Mouse (Mus musculus) liver, embryonic 16.5 days (tissue): ENCODE measurements around the gene Ndufs3. TPM values are rescaled to one million over a fixed set of nuclear protein-coding genes. Genes with fewer than 3 reads are reported as not detected.

Experiments used
- ATAC-seq: fragments of 200-750 bp; cut with Nextera tagmentation; 2 replicates; pipeline ENCODE4 v1.8.0; 2017; ENCODE audit warnings: low read depth, mild to moderate bottlenecking, moderate number of reproducible peaks, moderate library complexity
- H3K27ac ChIP-seq: fragments of 300-500 bp; sonication (generic); 2 replicates; pipeline ENCODE4 v1.5.1; 2014; ENCODE audit warnings: mild to moderate bottlenecking, low read length
- H3K27me3 ChIP-seq: fragments of 300-500 bp; sonication (generic); 2 replicates; pipeline ENCODE4 v1.6.1; 2014; ENCODE audit warnings: low read depth, low read length, mixed read lengths; ENCODE audit not compliant: control insufficient read depth, insufficient read depth
- H3K36me3 ChIP-seq: fragments of 300-500 bp; sonication (generic); 2 replicates; pipeline ENCODE4 v1.6.1; 2014; ENCODE audit warnings: mild to moderate bottlenecking; ENCODE audit not compliant: control insufficient read depth, insufficient read depth
- H3K4me1 ChIP-seq: fragments of 300-500 bp; sonication (generic); 2 replicates; pipeline ENCODE4 v1.6.1; 2014; ENCODE audit warnings: low read depth, low read length, mixed read lengths; ENCODE audit not compliant: control insufficient read depth
- H3K4me2 ChIP-seq: fragments of 300-500 bp; sonication (generic); 2 replicates; pipeline ENCODE4 v1.6.1; 2014; ENCODE audit warnings: low read depth, low read length, mixed read lengths
- H3K4me3 ChIP-seq: fragments of 300-500 bp; sonication (generic); 2 replicates; pipeline ENCODE4 v1.5.1; 2014; ENCODE audit warnings: low read depth, mild to moderate bottlenecking, low read length
- H3K9ac ChIP-seq: fragments of 300-500 bp; sonication (generic); 2 replicates; pipeline ENCODE4 v1.6.1; 2014; ENCODE audit warnings: low read depth, low read length
- H3K9me3 ChIP-seq: fragments of 300-500 bp; sonication (generic); replicated peaks from 2 replicates; pipeline ENCODE4 v1.6.1; 2016; ENCODE audit warnings: low read length; ENCODE audit not compliant: control insufficient read depth
- WGBS: fragments of 180-500 bp; shearing (Covaris S2); extraction: QIAGEN DNeasy Blood & Tissue Kit; methylation state at CpG from one replicate; pipeline ENCODE4 v1.1.7; 2014; ENCODE audit not compliant: insufficient replicate concordance; 5-methylcytosine and 5-hydroxymethylcytosine counted together
- polyA plus RNA-seq: library from polyadenylated mRNA; unstranded; fragments of >200 nt; fragmentation: Nextera tagmentation; extraction: Ambion mirVana; gene quantifications from 2 replicates; pipeline ENCODE4 v1.2.1, GENCODE M21; 2015

The Ndufs3 gene
- polyA plus RNA-seq, 1 experiment from 2014 or later, result 146 TPM

- ATAC-seq, result peak; percentile 73
- peaks cover 42% of the 10 kb centered on the region for H3K4me1 ChIP-seq
- peak overlapping the region; percentile 70 for H3K4me3 ChIP-seq
- H3K27ac ChIP-seq, result peak overlapping the region; percentile 39; the same call in 1 of the 2 replicates
- H3K4me2 ChIP-seq, result peak overlapping the region; percentile 97
- no peaks in the 10 kb centered on the region for H3K9me3 ChIP-seq
- 4% methylated on average over 131 of the region's 133 CpGs for WGBS
- peak overlapping the region; percentile 69 for H3K9ac ChIP-seq
- no peaks in the 10 kb centered on the region for H3K36me3 ChIP-seq
- peaks cover 57% of the 10 kb centered on the region for H3K27me3 ChIP-seq
Measured at GRCm38 (mm10) chr2:90889550-90890548, 14.8 kb downstream of the Ndufs3 start.

DNA sequence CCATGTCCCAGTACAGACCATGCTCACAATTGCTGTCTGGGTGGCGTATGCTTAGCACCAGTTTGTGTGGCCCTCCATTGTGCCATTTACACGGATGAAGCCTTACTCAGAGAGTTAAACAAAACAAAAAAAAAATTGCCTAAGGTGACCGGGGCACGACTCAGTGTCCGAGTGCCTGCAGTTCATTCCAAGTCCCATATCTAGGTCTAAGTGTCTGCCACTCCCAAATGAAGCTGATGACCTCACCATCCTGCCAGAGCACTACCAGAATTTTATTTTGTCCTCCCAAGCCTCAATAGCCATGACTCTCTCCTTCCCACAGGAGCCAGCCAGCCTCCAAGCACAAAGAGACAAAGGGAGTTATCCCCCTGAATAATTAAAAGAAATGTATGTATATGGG, 17.0 kb downstream of the Ndufs3 start:
- ATAC-seq, result no peak
- no peak overlapping the region for H3K4me2 ChIP-seq
- H3K9me3 ChIP-seq, result no peaks in the 10 kb centered on the region
- WGBS, result 54% methylated on average over 5 of the region's 5 CpGs
- no peak overlapping the region for H3K27ac ChIP-seq
- no peak overlapping the region for H3K9ac ChIP-seq
- H3K4me1 ChIP-seq, result peaks cover 21% of the 10 kb centered on the region
- no peak overlapping the region for H3K4me3 ChIP-seq
- no peaks in the 10 kb centered on the region for H3K36me3 ChIP-seq
- peaks cover 70% of the 10 kb centered on the region for H3K27me3 ChIP-seq

DNA sequence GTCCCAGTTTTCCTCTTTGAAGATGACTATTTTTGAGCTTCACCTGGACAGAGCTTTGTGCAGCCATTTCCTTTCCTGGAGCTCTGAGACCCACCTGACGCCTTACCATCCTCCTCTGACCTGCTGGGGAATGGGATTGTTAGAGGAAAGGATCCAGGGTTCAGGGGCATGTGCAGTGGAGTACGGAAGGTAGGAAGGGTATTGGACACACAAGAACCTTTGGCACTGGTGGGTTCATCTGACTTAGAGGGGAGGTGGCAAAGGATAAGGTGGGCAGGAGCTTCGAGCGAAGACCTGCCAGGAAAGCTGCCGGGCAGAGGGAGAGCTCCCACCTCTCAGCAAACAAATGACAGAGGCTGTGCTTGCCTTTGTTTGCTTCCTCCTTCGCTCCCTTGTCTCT, 18.2 kb downstream of the Ndufs3 start:
- no peaks in the 10 kb centered on the region for H3K36me3 ChIP-seq
- no peak overlapping the region for H3K4me3 ChIP-seq
- ATAC-seq, result no peak
- H3K27me3 ChIP-seq, result peaks cover 70% of the 10 kb centered on the region
- no peak overlapping the region for H3K9ac ChIP-seq
- 31% methylated on average over 6 of the region's 6 CpGs for WGBS
- H3K4me2 ChIP-seq, result no peak overlapping the region
- peaks cover 17% of the 10 kb centered on the region for H3K4me1 ChIP-seq
- no peaks in the 10 kb centered on the region for H3K9me3 ChIP-seq
- H3K27ac ChIP-seq, result no peak overlapping the region

GRCm38 (mm10) chr2:90885218-90886041, 19.2 kb downstream of the Ndufs3 start, which contains the start of gene C1qtnf4:
C1qtnf4 (plus strand) TSS chr2:90885860.
- WGBS, result 2% methylated on average over 45 of the region's 45 CpGs
- H3K9ac ChIP-seq, result peak within 1 kb of the TSS; percentile 7; the same call in 1 of the 2 replicates
- H3K4me2 ChIP-seq, result peak within 1 kb of the TSS; percentile 60
- no peaks in the 10 kb centered on the region for H3K9me3 ChIP-seq
- H3K4me3 ChIP-seq, result peak within 1 kb of the TSS; percentile 45
- ATAC-seq, result no peak
- no peak within 1 kb of the TSS for H3K27ac ChIP-seq
- peaks cover 69% of the 10 kb centered on the region for H3K27me3 ChIP-seq
- H3K36me3 ChIP-seq, result no peaks in the 10 kb centered on the region
- H3K4me1 ChIP-seq, result peaks cover 17% of the 10 kb centered on the region

DNA sequence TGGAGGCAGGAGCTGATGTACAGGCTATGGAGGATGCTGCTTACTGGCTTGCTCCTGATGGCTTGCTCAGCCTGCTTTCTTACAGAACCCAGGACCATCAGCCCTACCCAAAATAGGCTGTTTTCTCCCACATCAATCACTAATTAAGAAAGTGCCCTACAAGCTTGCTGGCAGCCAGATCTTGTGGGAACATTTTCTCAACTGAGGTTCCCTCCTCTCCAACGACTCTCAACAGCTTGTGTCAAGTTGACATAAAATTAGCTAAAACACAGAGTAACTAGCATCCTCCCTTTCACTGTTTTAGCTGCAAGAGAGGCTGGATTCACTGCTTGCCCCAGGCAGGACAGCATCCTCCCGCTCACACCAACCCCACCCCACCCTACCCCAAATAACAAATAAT, 22.8 kb downstream of the Ndufs3 start:
- ATAC-seq, result no peak
- no peaks in the 10 kb centered on the region for H3K9me3 ChIP-seq
- H3K9ac ChIP-seq, result no peak overlapping the region
- H3K36me3 ChIP-seq, result no peaks in the 10 kb centered on the region
- H3K4me2 ChIP-seq, result no peak overlapping the region
- H3K27me3 ChIP-seq, result peaks cover 33% of the 10 kb centered on the region
- no peak overlapping the region for H3K4me3 ChIP-seq
- peaks cover 4% of the 10 kb centered on the region for H3K4me1 ChIP-seq
- 59% methylated on average over 2 of the region's 2 CpGs for WGBS
- no peak overlapping the region for H3K27ac ChIP-seq

GRCm38 (mm10) chr2:90880144-90880785, 24.4 kb downstream of the Ndufs3 start:
- ATAC-seq, result no peak
- WGBS, result 37% methylated on average over 6 of the region's 6 CpGs
- H3K4me3 ChIP-seq, result no peak overlapping the region
- H3K27ac ChIP-seq, result no peak overlapping the region
- no peak overlapping the region for H3K9ac ChIP-seq
- H3K27me3 ChIP-seq, result peaks cover 17% of the 10 kb centered on the region
- no peaks in the 10 kb centered on the region for H3K9me3 ChIP-seq
- no peaks in the 10 kb centered on the region for H3K36me3 ChIP-seq
- no peaks in the 10 kb centered on the region; the same call in 1 of the 2 replicates for H3K4me1 ChIP-seq
- H3K4me2 ChIP-seq, result no peak overlapping the region

- Histone ChIP-seq H3K4me1 (no peaks in the 10 kb centered on the region; the same call in 1 of the 2 replicates), H3K4me3 (no peak overlapping the region), H3K27me3 (peaks cover 9% of the 10 kb centered on the region), H3K9ac (no peak overlapping the region), H3K27ac (no peak overlapping the region), H3K9me3 (no peaks in the 10 kb centered on the region), H3K4me2 (no peak overlapping the region), H3K36me3 (no peaks in the 10 kb centered on the region)
- ATAC-seq, result no peak
Measured at GRCm38 (mm10) chr2:90879419-90879818, 25.2 kb downstream of the Ndufs3 start.

DNA sequence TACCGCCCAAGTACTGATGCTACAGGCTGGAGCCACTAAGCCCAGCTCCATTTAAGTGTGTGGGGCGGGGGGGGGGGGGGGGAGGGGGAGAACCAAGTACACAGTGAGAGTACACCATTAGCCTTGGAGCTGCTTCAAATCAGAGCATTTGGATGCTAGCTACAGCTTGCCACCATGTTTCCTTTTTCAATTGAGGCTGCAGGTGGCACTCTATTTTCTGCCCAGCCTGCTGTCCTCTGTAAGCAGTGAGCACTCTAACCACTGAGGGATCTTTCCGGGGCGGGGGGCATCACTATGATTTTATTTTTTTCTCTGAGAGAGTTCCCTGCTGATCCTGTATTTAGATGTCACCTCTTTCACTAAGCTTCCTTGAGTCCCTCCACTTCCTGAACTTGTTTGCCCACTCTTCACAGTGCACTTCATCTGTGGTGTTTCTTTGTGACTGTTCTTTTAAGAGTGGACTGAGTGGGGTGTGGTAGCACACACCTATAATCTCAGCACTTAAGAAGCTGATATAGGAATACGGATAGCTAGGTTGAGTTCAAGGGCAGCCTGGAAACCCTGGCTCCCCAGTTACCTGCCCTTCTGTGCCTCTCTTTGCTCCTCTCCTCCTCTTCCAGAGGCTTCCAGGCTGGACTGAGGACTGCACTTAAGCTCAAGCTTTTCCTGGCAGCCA, 26.9 kb downstream of the Ndufs3 start:
- Histone ChIP-seq H3K36me3 (no peaks in the 10 kb centered on the region), H3K4me3 (no peak overlapping the region), H3K27me3 (no peaks in the 10 kb centered on the region), H3K4me2 (no peak overlapping the region), H3K4me1 (no peaks in the 10 kb centered on the region; the same call in 1 of the 2 replicates), H3K9ac (no peak overlapping the region), H3K9me3 (no peaks in the 10 kb centered on the region), H3K27ac (no peak overlapping the region)
- no peak for ATAC-seq
- 55% methylated on average over 4 of the region's 5 CpGs for WGBS
